Mouse (Mus musculus): ENCODE results near the gene Atp8b4. TPM values are rescaled to one million over a fixed set of nuclear protein-coding genes. Genes with fewer than 3 reads are reported as not detected.

Atp8b4 gene
- polyA plus RNA-seq, 1 experiment from 2014 or later: 0.38 TPM

- H3K9ac ChIP-seq (ENCODE audit: low read length): no peak overlapping the region
- ATAC-seq (replicated peaks; ENCODE audit: low FRiP score, low TSS enrichment, low read depth) (no peak), DNase-seq (ENCODE audit: low spot score) (no peak)
- H3K27ac ChIP-seq (ENCODE audit: low read depth): no peak overlapping the region
- no peaks in the 10 kb centered on the region for H3K4me1 ChIP-seq (replicated peaks; ENCODE audit: control insufficient read depth, insufficient read depth, low read length)
- H3K4me3 ChIP-seq (ENCODE audit: low read depth, low read length): no peak overlapping the region
- no peaks in the 10 kb centered on the region for H3K36me3 ChIP-seq (ENCODE audit: control insufficient read depth, insufficient read depth, low read length)
- H3K27me3 ChIP-seq (replicated peaks; ENCODE audit: control insufficient read depth, insufficient read depth, low read length): no peaks in the 10 kb centered on the region
- H3K9me3 ChIP-seq (ENCODE audit: control insufficient read depth, low read length): no peaks in the 10 kb centered on the region
- 82% methylated on average over 3 of the region's 3 CpGs for WGBS
- H3K4me2 ChIP-seq (ENCODE audit: low read length): no peak overlapping the region
These were observed 226.2 kb downstream of the Atp8b4 start for GRCm38 (mm10) chr2:126274311-126274710.

Other genes with a start within 250 kb of the Atp8b4 start
- gene Slc27a2, start 51.7 kb upstream of the Atp8b4 start, polyA plus RNA-seq (2014; fragmentation: Nextera tagmentation; extraction: Ambion mirVana): 0.95 and 1.4 TPM in 2 replicates
- gene Hdc, start 118.6 kb upstream of the Atp8b4 start, polyA plus RNA-seq (2014; fragmentation: Nextera tagmentation; extraction: Ambion mirVana): 1.2 and 1.6 TPM in 2 replicates
- gene Gabpb1, start 175.7 kb upstream of the Atp8b4 start, polyA plus RNA-seq (2014; fragmentation: Nextera tagmentation; extraction: Ambion mirVana): 46.5 and 47.2 TPM in 2 replicates
- 36.9 and 42.0 TPM in 2 replicates for gene Usp8, start 206.7 kb upstream of the Atp8b4 start, polyA plus RNA-seq (2014; fragmentation: Nextera tagmentation; extraction: Ambion mirVana)